Mouse (Mus musculus) adipocyte (in vitro differentiated cells): Measurements from ENCODE around the gene Scyl1.

Experiments
- DNase-seq: peaks from one replicate; pipeline ENCODE4 v3.0.0-alpha.2; 2016; ENCODE audit warnings: low spot score

Gene Scyl1

DNA sequence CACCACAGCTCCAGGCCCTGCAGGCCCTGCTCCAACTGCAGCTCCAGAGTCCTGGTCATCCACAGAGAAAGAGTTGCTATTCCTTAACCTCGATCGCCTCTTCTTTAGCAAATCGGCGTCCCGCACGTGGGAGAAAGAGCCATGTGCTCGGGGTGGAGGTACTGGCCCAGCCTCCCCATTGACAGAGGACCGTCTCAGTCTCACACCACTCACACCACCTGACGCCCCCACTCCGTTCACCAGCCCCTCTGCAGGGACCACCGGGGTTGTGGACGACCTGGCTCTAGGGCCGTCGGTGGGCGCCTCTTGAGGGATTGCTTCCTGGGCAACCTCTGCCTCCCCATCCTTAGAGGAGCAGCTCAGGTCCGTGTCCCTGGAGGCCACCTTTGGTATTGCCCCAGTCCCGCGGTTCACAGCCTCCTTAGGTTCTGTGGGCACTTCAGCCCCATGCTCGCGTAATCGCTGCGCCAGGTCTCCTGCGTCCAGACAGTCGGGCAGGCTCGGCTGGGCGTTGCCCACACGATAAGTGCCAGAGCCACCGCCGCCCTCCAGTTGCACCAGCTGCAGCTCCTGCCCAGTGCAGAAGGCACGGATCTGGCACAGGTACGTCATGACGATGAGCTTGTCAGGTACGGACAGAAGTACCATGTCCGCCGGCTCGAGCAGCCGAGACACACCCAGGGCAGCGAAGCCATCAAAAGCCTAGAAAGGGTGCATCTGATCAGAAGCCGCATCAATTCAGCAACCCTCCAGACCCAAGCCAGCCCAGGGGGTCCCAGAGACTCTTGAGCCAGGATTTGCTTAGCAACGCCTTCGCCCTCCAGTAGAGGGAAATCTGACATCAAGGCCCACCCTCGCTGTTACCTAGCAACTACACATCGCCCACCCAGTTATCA is 55.2 kb downstream of the Scyl1 start:
- DNase-seq = no peak

DNA sequence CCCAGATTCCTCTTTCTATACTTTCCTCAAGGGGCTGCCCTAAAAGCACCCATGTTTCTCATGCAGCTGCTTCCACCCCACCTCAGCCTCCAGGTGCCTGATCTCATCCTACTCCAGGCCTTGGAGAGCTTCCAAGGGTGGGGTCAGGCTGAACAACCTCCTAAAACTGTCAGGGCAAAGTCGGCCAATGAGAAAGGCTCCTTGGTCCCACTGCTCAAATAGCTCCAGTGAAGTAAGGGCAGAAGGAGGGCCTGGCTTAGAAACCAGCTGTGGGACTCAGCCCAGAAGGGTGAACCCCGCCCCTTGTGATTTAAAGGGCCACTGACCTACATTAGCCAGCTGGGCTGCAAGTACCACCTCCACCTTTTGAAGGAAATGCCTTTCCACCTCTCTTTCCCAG is 57.5 kb downstream of the Scyl1 start:
- DNase-seq = peak; percentile 87

DNA sequence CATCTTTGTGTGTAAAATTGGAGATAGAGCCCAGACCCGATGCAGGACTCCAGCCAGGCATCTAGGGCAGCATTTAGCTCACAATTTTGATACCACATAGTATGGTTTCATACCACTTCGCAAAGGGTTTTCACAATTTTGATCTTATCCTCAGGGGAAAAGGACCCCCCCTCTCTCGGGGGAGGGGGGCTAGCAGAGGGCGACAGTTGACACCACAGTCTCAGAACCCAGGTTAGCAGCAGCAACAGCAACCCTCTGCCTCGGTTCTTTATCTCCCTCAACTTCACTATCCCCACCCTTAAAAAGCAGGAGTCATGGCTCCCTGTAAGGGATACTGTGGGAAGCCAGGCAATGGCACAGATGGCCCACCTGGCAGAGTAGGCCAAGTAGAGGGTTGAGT is 58.0 kb downstream of the Scyl1 start:
- DNase-seq = no peak

DNA sequence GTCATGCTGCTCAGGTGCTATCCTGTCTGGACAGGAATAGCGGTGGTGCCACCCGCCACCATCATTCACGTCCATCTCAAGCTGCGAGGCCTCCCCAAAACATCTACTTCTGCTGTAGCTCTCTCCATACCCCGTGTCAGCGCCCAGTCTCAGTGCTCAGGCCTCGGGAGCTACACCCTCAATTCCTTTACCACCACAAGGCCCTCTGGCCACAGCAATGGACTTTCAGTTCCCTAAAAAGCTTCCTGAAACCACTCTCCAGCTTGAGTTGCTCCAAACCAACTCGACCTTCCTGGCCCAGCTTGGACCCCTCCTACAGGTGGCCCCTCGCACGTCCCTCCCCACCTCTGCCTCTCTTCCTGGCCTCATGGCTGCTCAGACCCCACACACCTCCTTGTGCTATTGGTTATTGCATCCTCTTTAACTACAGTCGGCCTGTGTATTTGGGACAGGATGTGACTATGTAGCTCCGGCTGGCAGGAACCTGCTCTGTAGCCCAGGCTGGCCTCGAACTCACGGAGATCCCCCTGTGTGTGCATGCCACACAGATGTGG is 59.2 kb downstream of the Scyl1 start:
- DNase-seq = no peak

DNA sequence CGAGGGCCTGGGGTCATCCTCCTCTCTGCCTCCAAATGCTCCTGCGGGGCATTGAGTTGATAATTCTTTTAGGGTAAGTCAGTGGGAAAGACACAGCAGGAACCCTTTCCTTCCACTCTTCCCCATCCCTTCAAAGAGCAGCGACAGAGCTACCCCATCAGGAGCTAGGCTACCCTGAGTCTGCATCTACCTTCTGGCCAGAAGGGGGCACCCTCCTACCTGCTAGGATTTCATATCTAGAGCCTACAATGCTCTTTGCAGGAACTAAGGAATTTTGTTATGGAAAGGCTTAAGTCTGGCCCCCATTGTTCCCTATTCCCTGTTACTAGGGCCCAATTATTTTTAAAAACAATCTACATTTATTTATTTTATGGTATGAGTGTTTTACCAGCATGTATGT is 60.0 kb downstream of the Scyl1 start:
- DNase-seq = peak; percentile 79

DNA sequence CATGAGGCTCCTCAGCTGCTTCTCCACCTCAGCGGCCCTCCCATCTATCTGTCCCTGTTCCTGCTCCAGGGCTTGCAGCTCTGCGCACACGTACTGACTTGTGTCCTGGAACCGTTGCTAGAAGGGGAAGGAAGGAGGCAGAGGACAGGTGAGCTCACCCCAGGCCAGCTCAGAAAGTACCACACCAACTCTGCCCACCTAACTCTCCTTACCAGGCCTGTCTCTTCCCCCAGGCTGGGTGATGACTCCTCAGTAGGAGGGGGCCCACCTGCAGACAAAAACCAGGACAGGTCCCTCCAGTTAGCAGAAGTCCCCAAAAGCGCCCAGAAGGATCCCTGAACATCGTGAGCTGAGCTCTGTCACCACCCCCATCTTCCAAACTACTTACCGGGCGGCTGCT is 60.6 kb downstream of the Scyl1 start:
- DNase-seq = no peak

DNA sequence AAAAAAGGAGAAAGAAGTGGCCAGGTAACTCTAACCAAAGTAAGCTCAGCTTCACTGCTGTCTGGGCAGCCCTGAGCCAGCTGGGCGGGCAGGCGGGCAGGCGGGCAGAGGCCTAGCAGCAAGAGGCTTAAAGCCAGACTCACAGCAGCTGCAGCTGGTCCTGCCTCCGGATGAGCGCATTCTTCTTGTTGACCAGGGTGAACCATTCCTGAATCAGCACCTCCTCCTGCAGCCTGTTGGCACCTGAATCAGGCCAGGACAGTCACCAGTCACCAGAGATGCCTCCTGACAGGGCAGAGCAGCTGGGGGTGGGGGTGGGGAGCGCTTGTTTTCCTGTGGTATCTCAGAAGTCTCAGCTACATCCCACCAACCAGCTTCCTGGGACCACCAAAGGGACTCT is 61.2 kb downstream of the Scyl1 start:
- no peak for DNase-seq
